Mouse (Mus musculus): ENCODE measurements around the gene Chrdl2.

- TF ChIP-seq POLR2A (IDR thresholded peaks at IDR 0.05; ENCODE audit: low read depth, low read length) (no peak), CTCF (IDR thresholded peaks at IDR 0.05; ENCODE audit: extremely low read depth, insufficient read depth, insufficient read length, insufficient replicate concordance) (no peak)
These were observed 23.4 kb upstream of the Chrdl2 start for GRCm38 (mm10) chr7:99982256-99983242.

Data from spleen, adult 2 months (tissue).